ENCODE assay signal across 8 mouse cellular contexts in genomic region chr11:95834143-95834667, GRCm38 (mm10). TPM values are rescaled to one million over a fixed set of nuclear protein-coding genes. Genes with fewer than 3 reads are reported as not detected.
DNase-seq lines count a peak whose midpoint lies in the region; ATAC-seq lines count a peak whose summit lies in the region.

No protein-coding gene starts in this region.

- H3K36me3 ChIP-seq in liver, embryonic 13.5 days = peaks cover 18% of the 10 kb centered on the region

- intact Hi-C loops in left cerebral cortex, postnatal 4 days (cut with DNase I) = no loop called here

- peaks cover 64% of the 10 kb centered on the region for H3K27me3 ChIP-seq in liver, embryonic 13.5 days

- H3K4me2 ChIP-seq in liver, embryonic 13.5 days = peak overlapping the region; percentile 62

- H3K27ac ChIP-seq in liver, embryonic 13.5 days = peak overlapping the region; percentile 71; the same call in 1 of the 2 replicates

- WGBS in liver, embryonic 13.5 days (ENCODE audit: insufficient replicate concordance) = 1% methylated on average over 22 of the region's 22 CpGs

- no peaks in the 10 kb centered on the region for H3K9me3 ChIP-seq in liver, embryonic 13.5 days (replicated peaks)

- DNase-seq in layer of hippocampus, adult 11-12 months (ENCODE audit: low spot score) = peak; percentile 76
- DNase-seq in layer of hippocampus, postnatal 36 days = no peak
- DNase-seq in ZHBTc4 (ENCODE audit: low read depth, low spot score) = peak; percentile 39
- peak; percentile 49 for DNase-seq in heart, postnatal 4 days
- DNase-seq in liver, embryonic 13.5 days = peak; percentile 47
- DNase-seq in frontal cortex, postnatal 25 days (ENCODE audit: low spot score in 2 of 2) = no peak
- no peak for DNase-seq in left cerebral cortex, postnatal 4 days

- peaks cover 85% of the 10 kb centered on the region for H3K4me1 ChIP-seq in liver, embryonic 13.5 days (replicated peaks)

- H3K4me3 ChIP-seq in liver, embryonic 13.5 days (replicated peaks) = peak overlapping the region; percentile 30

- peak; percentile 28; the same call in 1 of the 2 replicates for ATAC-seq in liver, embryonic 13.5 days (ENCODE audit: low read depth)
- ATAC-seq in neutrophil, adult 5-6 weeks (ENCODE audit: extremely low read depth, insufficient number of reproducible peaks, low FRiP score, poor library complexity, severe bottlenecking) = peak; percentile 53

- peak overlapping the region; percentile 20 for H3K9ac ChIP-seq in liver, embryonic 13.5 days

RNA-seq across cellular contexts. Expression of gene Gngt2, which starts 2.8 kb away (rescaled TPM):
- 1 to 10 TPM; 3.1 to 4.7 TPM for total RNA-seq in layer of hippocampus, postnatal 36 days (2021)
- 10 to 100 TPM; 23.2 to 23.8 TPM for total RNA-seq in heart, postnatal 4 days (2021)
- polyA plus RNA-seq in liver, embryonic 13.5 days (2015; fragmentation: Nextera tagmentation; extraction: Ambion mirVana) = 13.8 and 15.3 TPM in 2 replicates
- total RNA-seq in neutrophil, adult 5-6 weeks (2017) = 122 and 146 TPM in 2 replicates
- 1 to 10 TPM in 1 of 2 experiments, under 1 TPM in 1; 0.72 to 1.8 TPM for total RNA-seq in left cerebral cortex, postnatal 4 days (2021)

RNA-seq across cellular contexts. Expression of gene Abi3, which starts 8.1 kb away (rescaled TPM):
- total RNA-seq in layer of hippocampus, postnatal 36 days (2021) = 1 to 10 TPM; 6.2 to 6.4 TPM
- total RNA-seq in heart, postnatal 4 days (2021) = 10 to 100 TPM; 16.7 to 19.5 TPM
- polyA plus RNA-seq in liver, embryonic 13.5 days (2015; fragmentation: Nextera tagmentation; extraction: Ambion mirVana) = 5.8 and 6.3 TPM in 2 replicates
- total RNA-seq in neutrophil, adult 5-6 weeks (2017) = 60.0 and 63.7 TPM in 2 replicates
- total RNA-seq in left cerebral cortex, postnatal 4 days (2021) = 1 to 10 TPM; 1.5 to 1.9 TPM

RNA-seq across cellular contexts. Expression of gene Phospho1, which starts 9.9 kb away (rescaled TPM):
- 10 to 100 TPM; 55.8 to 62.3 TPM for total RNA-seq in layer of hippocampus, postnatal 36 days (2021)
- total RNA-seq in heart, postnatal 4 days (2021) = 10 to 100 TPM; 71.7 to 82.2 TPM
- polyA plus RNA-seq in liver, embryonic 13.5 days (2015; fragmentation: Nextera tagmentation; extraction: Ambion mirVana) = 5.2 and 6.2 TPM in 2 replicates
- total RNA-seq in neutrophil, adult 5-6 weeks (2017) = 23.4 and 29.7 TPM in 2 replicates
- 1 to 10 TPM; 2.4 to 3.1 TPM for total RNA-seq in left cerebral cortex, postnatal 4 days (2021)

Comparison
In these comparisons a context has a peak if more than half of its experiments do, and no peak if none do; other contexts are left out.
1. DNase-seq: peak in layer of hippocampus, adult 11-12 months (single experiment), ZHBTc4 (single experiment), heart, postnatal 4 days (single experiment) and liver, embryonic 13.5 days (single experiment); none in layer of hippocampus, postnatal 36 days (0 of 2), frontal cortex, postnatal 25 days (0 of 2) and left cerebral cortex, postnatal 4 days (single experiment).
2. RNA of gene Gngt2, which starts 2.8 kb away (total RNA-seq): 122 to 146 TPM in neutrophil, adult 5-6 weeks and 23.2 to 23.8 TPM in heart, postnatal 4 days; 3.1 to 4.7 TPM in layer of hippocampus, postnatal 36 days and 0.72 to 1.8 TPM in left cerebral cortex, postnatal 4 days; every median in the first group is over 4 times any median in the second.